Mouse (Mus musculus) embryo, embryonic 9.5 days (tissue): ENCODE results near the gene Qser1.
"Not testable (repeated sequence)": the region's sequence is repeated elsewhere in the genome, so short reads cannot be mapped to it uniquely, and the experiment has no call there.

Source experiments
- DNase-seq: peaks from one replicate; pipeline ENCODE4 v3.0.0-alpha.2; 2017; ENCODE audit errors: extremely low spot score

The Qser1 gene

GRCm38 (mm10) chr2:104816371-104816827 is at the start of gene Qser1:
TSS of gene Qser1 (minus strand) at chr2:104816760.
- no peak for DNase-seq

GRCm38 (mm10) chr2:104864176-104864860 is 47.8 kb upstream of the Qser1 start:
- DNase-seq, result no peak

GRCm38 (mm10) chr2:104860426-104860825 is 43.9 kb upstream of the Qser1 start:
- no peak for DNase-seq

GRCm38 (mm10) chr2:104859060-104859459 is 42.5 kb upstream of the Qser1 start:
- no peak for DNase-seq

- not testable (repeated sequence) for DNase-seq
Measured at GRCm38 (mm10) chr2:104858083-104858482, 41.5 kb upstream of the Qser1 start.

- no peak for DNase-seq
Measured at GRCm38 (mm10) chr2:104856218-104856617, 39.7 kb upstream of the Qser1 start.

- DNase-seq, result no peak
Measured at GRCm38 (mm10) chr2:104855732-104856131, 39.2 kb upstream of the Qser1 start.

- DNase-seq, result no peak
Measured at GRCm38 (mm10) chr2:104854836-104855235, 38.3 kb upstream of the Qser1 start.

GRCm38 (mm10) chr2:104852546-104852945 is 36.0 kb upstream of the Qser1 start:
- DNase-seq, result no peak

- no peak for DNase-seq
Measured at GRCm38 (mm10) chr2:104851686-104852085, 35.1 kb upstream of the Qser1 start.

GRCm38 (mm10) chr2:104849991-104850359 is 33.4 kb upstream of the Qser1 start:
- no peak for DNase-seq

GRCm38 (mm10) chr2:104849276-104849990 is 32.9 kb upstream of the Qser1 start, which contains the start of gene Prrg4:
TSS of gene Prrg4 (minus strand) at chr2:104849876.
- peak; percentile 65 for DNase-seq

GRCm38 (mm10) chr2:104848235-104849161 is 31.9 kb upstream of the Qser1 start:
- DNase-seq, result no peak

GRCm38 (mm10) chr2:104847645-104848044 is 31.1 kb upstream of the Qser1 start:
- DNase-seq, result no peak

GRCm38 (mm10) chr2:104846638-104847414 is 30.3 kb upstream of the Qser1 start:
- peak; percentile 10 for DNase-seq

- DNase-seq, result no peak
Measured at GRCm38 (mm10) chr2:104842559-104842958, 26.0 kb upstream of the Qser1 start.

- no peak for DNase-seq
Measured at GRCm38 (mm10) chr2:104841736-104842135, 25.2 kb upstream of the Qser1 start.

- DNase-seq, result no peak
Measured at GRCm38 (mm10) chr2:104840974-104841373, 24.4 kb upstream of the Qser1 start.

- DNase-seq, result no peak
Measured at GRCm38 (mm10) chr2:104832486-104832885, 15.9 kb upstream of the Qser1 start.

GRCm38 (mm10) chr2:104826191-104826590 is 9.6 kb upstream of the Qser1 start:
- no peak for DNase-seq

GRCm38 (mm10) chr2:104818763-104819162 is 2.2 kb upstream of the Qser1 start:
- not testable (repeated sequence) for DNase-seq
